Mouse (Mus musculus) kidney, adult 11 months (tissue): ENCODE measurements at regions not wholly inside any gene's neighbourhood (a gene's known extent, or its start where the extent isn't known, plus 50 kb on each side); places are given as distances from the start of the nearest gene placed in this dataset.

Source experiments
- DNase-seq: peaks from one replicate; pipeline ENCODE4 v3.0.0; 2022

DNA sequence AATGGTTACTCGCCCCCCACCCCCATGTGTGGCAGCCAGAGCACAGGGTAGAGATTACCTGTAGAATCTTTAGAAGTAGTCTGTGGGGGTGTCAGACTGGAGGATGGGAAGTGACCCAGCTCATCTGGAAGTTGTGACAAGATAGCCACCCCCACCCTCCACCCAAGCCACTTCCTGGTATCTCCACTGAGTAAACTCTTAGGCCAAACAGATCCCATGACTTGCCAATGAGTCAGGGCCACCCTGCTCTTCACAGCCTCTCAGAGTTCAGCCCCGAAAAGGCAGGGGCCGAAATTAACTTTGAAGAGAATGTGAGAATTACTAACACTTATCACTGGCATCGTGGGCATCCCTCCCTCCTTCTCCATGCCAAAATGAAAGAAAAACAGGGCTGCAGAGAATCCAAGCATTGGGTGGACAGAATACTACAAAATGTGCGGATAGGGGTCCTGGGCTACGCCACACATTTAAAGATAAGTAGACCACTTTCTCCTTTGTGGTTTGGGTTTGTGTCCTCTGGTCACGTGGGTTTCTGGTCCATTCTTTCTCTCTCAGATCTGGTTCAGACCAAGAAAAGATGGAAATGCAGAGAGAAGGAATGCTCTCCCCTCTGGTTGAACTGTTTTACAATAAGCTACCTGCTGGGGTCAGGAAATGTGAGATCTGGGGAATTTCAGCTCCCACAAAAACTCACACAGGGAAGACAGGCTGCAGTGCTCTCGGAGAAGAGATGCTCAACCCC lies 250.6 kb downstream of the Sox9 start:
- no peak for DNase-seq

DNA sequence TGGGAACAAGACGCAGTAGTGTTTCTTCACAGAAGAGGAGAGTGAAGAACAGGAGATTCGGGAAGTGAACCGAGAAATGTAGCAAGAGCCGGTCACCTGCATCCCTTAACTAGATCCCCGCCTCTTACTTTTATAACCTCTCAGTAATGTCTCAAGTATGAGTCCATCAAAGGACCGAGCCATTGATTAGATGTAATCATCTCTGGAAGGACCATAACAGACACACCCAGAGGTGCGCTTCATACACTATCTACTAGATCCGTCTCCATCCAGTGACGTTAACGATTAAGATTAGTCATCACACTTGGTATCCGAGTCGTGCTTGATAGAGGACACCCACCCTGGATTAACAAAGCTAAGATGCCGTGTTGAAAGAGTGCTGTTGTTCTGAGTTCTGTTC lies 252.9 kb downstream of the Sox9 start:
- DNase-seq, result no peak

DNA sequence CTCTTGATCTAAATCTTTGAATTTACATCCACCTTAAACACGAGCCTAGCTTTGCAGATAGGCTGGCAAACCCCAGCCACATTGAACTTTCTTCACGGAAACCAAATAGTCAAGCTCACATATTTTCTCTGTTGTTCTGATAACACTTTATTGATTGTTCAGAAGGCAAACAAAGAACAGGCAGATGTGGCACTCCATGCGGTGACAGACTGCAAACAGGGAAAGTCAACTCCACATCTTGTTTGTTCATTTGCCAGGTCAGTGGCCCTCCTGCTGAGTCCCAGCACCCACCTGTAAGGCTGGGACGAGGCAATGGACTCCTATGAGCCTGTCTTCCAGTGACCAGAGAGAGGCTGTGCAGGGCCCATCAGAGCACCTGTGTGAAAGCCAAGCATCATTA lies 255.7 kb downstream of the Sox9 start:
- no peak for DNase-seq

DNA sequence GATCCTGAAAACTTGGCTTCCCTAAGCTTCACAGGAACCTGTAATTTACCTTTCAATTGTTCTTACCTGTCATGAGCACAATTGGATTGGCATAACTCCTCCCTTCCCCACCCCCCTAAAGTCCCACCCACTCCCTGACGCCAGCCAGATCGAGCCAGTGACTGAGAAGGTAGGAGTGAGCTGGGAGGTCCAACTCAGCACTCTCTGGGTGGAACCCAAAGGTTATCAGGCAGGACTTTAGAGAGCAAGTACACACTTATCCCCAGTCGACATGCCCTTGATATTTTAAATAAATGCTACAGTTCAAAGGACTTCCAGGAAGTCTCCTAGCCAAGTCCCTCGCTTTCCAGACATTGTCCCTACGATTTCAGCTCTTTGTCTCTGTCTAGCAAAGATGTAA lies 260.7 kb downstream of the Sox9 start:
- DNase-seq, result no peak

DNA sequence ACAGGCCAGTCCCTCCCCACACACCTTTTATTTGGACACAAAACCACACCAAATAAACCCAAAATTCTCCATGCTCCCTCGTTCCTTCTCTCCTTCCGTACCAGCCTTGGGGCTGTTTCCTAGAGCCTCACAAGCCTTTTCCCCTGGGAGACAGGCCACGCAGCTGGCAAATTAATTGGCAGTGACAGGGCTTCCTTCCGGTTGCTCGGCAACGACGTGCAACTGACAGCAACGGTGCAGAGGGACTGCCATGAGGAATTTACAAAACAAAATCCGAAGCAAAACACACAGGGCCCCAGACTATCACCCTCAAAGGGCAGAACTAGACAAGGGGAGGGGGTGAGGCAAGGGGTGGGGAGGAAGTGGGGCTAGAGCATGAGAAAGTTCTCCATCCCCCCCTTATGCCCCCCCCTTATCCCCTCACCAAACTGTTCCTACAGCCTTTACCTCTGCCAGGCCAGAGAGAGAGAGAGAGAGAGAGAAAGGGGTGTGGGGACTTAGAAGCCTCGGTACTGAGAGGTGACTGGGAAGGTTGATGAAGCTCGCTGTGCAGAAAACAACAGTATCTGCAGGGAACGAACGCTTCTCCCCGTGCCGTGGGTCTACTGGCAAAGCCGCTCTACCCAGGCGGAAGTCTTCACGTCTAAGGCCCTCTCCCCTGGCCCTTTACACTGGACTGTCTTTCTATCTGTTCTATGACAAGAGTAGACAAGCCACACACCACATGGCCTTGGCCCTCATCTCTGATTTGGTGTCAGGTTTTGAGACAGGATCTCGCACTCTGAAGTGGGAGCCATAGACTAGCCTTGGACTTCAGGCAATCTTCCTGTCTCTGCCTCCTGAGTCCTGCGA lies 264.4 kb downstream of the Sox9 start:
- peak; percentile 26 for DNase-seq

DNA sequence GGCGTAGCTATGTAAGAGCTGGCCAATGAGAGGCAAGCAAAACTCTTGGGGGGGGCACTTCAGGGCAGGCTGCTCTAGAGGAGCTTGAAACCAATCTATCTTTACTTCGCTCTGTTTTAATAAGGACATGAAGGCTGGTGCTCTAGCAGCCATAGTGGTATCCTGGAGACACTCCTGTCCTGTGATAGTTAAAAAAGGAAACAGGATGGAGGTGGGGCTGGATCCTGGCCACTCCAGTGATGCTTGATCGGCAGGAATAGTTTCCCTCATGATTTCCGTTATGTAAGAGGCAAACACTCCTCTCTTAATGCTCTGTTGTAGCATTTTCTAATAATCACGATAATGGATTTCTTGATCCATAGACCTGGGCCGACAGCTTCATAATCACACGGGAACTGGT lies 266.1 kb downstream of the Sox9 start:
- peak; percentile 17 for DNase-seq

DNA sequence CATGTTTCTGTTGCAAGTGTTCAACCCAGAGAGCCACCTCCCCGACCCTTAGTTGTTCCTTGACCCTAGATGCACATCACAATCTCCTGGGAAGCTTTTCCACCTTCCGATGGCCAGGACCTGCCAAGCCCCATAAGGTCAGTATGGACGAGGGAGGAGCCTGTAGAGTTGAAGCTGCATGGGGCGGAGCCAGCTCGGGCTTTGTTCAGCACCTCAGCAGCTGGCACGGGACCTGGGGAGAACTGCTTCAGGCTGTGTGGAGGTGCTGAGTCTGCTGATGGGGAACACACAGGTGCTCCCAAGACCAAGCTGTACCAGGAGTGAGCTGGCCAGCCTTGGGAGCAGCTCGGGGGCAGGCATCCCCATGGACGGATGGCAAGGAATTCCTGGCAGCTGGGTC lies 267.6 kb downstream of the Sox9 start:
- DNase-seq, result no peak

DNA sequence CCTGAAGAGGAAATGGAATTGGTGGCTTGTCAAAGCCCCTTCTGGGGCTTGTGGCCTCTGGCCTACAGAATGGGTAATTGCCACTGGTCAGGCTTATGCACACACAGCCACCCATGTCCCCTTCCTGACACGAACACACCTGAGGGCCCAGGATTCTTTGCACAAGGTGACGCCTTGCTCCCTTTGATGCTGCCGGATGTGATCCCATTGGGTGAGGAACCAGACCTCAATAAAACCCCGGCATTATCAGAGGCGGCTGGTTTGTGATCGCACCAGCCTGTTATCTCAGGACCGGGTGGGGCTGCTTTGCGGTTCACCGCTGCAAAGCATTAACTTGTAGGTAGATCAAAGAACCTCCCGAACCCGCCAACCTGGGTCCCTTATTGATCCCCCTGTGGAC lies 270.5 kb downstream of the Sox9 start:
- no peak for DNase-seq

DNA sequence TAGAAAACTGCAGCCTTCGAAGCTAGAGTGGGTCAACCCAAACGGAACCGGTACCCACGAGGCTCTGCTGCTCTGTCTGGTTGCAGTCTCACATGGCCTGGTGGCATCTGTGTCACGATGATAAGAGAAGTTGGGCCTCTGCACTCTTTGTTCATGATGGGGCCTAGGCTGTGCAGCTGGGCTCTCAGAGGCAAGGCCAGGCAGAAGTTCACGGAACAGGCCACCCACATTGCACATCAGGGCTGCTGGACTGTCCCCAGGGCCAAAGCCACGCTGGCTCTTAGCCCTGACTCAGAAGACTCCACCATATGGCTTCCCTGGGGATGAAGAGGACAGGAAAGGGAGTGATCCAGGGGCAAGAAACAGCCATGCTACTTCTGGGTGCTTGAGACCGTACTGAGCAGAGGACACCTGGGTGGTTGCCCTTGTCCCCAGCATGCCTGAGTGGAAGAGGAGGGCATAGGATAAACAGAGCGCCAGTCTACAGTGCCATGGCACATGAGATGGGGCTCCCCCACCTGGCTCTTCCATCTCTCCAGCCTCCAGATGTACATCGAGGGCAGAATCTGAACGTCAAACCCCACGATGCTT lies 274.1 kb downstream of the Sox9 start:
- no peak for DNase-seq

DNA sequence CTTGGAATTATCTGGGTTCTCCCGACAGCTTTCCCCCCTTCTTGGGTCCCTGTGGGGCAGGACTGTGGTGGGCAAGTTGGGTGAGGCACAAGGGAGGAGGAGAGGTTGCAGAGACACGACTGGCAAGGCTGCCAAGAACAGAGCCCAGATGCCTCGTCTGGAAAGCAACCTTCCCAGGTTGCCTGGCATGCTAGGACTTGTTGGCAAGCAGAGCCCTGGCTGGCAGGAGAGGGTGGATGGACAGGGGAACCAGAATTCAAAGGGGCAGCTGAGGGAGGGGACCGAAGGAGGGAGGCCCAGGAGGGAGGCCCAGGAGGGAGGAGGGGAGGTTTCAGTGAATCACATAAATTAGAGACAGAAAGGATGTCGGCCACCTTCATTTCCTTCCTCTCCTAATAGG lies 274.8 kb downstream of the Sox9 start:
- no peak for DNase-seq

DNA sequence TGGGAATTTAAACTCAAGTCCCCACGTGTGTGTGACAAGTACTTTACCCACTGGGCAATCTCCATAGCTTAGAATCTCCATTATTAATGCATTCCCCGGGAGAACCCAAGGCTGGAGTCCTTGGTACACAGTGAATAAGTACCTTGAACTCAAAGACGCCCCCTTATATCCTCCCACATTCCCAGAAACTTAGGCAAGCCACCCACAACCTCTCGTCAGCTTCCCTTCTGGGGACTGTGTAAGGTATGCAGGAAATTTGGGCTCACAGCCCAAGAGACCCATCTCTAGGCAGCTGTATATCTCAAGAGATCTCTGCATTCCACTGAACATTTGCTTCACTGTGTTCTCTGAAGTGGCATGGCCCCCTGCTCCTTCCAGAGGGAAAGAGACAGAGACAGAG lies 288.3 kb downstream of the Sox9 start:
- DNase-seq, result no peak

DNA sequence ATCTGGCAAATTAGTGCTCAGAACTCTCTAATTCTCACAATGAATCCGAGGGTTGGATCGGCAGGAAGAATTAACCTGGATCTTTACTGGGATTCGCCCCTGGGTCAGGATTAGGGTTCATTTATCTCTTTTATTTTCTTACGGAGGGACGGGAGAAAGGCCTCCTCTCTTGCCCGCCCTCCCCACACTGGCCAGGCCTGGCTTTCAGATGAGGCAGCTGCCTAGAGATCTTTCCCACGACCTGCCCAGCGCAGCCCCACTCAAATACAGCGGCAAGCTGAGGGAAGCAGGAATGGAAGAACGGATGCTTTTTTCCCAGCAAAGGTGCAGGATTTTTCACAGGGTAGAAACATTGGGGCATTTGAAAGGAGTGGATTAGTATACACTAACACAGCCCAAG lies 289.9 kb downstream of the Sox9 start:
- no peak for DNase-seq

DNA sequence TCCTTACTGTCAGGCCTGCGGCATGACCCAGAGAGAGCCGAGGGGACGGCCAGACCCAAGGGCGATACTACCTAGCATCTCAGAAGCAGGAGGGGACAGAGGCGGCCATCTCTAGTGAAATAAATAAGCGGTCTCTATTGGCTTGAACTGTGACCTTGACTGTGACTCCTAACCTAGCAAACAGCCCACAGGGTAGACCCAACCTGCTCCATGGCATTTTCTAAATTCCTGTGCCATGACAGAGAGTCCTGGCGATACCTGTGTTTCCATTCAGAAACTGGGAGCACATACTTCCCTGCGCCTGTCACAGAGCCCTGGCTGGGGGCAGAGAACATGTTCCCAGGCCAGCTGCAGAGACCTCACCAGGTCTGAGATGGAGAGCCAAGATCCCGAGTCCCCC lies 292.3 kb downstream of the Sox9 start:
- peak; percentile 44 for DNase-seq

DNA sequence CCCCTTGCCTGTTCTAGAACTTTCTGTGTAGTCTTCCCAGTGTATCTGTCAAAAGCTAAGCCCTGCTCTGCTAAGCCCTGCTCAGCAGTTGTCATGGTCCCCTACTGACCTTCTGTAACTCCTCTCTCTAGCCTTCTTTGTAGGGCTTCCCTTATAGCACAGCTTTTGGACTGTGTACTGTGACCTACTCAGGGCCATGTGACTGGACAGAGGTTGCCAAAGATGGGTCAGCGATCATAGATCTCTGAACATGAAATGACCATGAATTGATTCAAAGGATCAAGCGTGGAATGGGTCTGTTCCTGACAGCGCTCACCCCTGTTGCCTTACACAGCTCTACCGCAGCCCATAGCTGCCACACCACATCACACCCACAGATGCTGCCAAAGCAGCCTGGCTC lies 294.3 kb downstream of the Sox9 start:
- DNase-seq, result peak; percentile 20

DNA sequence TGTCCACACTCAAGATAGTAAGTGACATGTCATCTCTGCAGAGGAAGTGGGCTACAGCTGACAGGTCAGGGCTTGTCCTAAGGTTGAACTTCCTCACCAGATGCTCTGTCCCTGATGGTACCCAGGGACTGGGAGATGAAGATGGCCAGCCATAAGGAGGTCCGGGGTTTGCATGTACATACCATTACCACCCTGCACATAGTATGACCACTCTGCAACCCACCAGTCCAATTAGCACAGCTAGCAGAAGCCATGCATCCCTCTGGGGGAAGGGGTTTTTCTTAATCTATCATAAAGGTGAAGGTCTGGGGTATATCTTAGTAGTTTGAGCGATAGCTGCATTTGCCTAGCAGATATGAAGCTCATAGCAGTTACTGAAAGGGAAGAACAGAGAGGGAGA lies 298.3 kb downstream of the Sox9 start:
- no peak for DNase-seq

DNA sequence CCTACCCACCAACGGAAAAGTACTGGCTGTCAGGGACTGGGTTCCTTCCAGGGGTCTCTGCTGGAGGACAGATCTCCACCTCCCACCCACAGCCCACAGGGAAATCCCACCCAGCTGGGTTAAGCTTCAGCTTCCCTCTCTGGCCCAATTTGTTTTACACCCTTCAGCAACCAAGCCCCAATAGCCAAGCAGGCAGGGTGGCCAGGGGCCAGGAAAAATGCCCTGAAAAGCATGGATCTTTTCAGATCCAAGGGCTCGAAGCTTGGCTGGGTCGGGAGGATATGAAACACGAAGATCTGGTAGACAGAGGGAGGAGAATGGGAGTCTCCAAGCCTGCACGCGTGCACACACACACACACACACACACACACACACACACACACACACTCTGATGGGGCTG lies 302.4 kb downstream of the Sox9 start:
- DNase-seq, result no peak

DNA sequence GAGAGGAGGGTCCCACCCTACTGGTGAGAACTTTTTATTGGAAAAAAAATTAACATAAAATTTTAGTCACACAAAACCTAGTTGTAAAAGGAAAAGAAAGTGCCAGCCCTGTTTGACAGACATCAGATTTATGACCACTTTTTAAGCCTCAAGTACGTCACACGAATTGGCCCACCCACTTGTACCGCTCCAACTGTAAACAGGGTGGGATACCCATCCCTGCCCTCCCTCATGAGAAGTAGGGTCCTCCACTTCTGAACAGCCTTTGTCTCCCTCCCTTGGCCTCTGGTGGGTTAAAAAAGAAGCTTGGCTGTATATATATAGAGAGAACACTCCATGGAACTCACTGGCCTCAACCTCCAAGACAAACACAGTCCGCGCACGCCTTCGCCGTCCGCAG lies 303.5 kb downstream of the Sox9 start:
- DNase-seq, result no peak

DNA sequence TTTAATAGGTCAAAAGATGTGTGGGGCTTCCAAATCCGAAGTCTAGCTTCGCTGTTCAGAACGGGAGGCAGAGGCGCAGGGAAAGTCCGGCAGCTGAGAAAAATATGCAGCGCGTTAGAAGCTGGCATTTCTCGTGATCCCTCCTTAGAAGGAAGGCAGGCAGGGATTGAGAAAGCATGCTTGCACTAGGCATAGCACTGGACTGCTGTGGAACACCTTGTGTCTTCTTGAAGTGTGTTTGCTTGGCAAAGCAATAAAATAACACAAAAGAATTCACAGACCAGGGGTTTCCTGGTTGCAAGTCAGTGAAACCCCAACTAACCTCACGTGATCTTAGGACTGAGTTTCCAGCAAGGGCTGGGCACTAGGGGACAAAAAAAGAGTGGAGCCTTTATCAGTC lies 305.1 kb downstream of the Sox9 start:
- no peak for DNase-seq

DNA sequence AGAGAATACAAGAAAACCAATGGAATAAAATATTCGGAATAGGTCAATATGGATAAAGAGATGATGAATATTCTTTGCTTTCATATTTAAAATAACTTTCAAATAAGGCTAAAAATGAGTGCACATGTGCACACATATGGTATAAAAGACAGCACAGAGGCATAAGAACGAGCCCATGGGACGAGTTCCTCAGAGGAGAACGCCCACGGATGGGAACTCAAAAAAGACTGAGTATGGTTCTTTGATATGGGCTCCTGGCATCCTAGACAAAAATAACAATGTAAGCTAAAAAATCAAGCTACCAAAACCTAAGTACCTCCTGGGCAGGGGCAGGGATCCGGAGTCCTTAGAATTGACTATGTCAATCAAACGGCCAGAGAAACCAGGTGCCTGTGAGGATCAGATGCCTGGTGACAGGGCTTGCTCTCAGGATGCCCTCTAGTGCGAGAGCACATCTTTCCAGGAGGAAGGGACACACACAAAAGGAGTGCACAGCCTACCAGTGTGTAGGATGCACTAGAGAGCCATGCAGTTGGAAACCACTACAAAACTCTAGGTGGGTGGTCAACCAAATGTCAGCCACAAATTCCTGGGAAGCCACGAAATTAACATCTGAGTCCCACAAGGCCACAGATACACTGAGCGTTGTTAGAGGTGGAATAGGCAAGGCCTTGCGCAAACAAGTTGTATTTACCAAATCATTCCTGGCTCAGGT lies 307.8 kb downstream of the Sox9 start:
- no peak for DNase-seq

DNA sequence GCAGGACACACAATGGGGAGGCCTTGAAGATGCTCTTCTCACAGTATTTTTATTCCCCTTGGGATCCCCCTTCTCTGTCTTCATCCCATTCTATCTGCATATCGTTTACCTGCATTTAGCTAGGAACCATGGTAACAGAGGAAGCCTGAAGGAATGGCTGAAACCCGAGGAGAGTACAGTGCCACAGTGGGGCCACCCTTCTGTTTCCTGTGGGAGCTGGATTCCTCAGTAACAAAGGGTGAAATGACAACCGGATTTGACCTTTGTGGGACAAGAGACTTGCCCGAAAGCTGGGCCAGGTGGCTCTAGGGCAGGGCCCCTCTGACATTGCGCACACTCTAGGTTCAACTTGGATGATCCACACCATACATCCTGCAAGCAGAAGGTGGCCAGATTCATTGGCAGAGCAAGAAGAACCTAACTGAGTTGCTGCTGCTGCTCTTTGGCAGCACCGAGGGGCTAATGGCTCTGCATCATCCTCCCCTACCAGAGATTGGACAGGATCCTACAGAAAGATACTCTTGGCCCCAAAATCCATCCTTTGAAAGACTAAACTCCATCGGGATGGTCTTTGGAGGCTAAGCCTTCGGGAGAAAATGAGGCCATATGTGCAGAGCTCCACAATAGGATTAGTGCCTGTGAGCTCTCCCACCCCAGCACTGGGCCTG lies 310.0 kb downstream of the Sox9 start:
- DNase-seq, result no peak

DNA sequence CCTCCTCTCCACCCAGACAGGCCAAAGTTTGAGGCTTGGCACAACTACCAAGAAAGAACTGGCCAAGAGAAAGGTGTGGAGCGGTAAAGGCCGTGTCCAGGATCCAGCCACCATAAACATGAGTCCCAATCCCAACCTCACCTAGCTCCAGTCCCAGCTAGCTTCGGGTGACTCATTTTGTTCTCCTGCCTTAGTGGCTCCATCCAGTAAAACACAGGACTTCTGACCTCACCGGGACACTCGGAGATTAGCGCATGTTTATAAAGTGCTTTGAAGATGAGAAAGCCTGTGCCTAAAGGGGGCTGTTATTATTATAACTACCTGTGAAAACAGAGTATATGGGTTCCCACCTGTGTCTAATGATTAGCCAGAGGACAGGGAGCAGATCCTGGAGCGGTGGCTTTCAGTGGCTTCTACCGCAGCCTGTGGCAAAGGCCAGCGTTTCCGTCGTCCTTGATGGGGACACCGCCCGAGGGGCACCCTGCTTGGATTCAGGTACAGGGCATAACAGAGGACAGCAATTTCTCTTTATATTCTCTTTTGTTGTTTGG lies 311.9 kb downstream of the Sox9 start:
- DNase-seq, result no peak

DNA sequence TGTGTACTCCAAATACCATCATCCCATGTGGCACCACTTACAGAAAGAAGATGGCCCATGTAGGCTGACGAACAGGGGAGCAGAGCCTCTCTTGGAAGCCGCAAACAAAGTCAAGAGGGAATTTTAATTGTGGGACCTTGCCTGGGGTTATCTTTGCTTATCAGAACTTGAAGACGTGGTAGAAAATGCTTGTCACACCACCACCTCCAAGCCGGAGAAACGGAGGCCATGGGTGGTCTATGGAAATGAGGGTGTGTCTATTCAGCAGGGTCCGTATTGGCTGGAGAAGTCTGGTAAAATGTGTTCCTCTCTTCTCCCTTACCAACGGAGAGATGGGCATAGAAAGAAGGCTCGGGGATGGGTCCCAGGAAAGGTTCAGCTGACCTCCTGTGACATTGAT lies 313.6 kb downstream of the Sox9 start:
- no peak for DNase-seq

DNA sequence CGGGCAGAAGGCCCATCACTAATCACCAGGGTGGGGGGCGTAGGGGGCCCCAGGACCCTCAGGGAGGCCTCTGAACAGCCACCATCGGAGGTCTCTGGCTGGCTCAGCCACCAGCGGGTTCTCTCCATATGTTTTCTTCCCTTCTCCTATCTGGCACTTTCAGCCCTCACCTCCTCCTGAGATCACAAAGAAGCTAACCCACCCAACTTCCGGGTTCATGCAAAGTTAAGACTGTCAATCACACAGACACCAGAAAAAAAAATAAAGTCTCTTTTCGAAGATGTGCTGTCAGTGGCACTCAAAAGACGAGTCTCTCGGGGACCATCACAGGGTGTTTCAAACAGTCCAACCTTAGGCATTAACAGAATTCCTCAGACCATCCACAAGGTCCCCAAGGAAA lies 314.2 kb downstream of the Sox9 start:
- no peak for DNase-seq
